ENCODE assay signal across 7 mouse cellular contexts in the genomic region with DNA sequence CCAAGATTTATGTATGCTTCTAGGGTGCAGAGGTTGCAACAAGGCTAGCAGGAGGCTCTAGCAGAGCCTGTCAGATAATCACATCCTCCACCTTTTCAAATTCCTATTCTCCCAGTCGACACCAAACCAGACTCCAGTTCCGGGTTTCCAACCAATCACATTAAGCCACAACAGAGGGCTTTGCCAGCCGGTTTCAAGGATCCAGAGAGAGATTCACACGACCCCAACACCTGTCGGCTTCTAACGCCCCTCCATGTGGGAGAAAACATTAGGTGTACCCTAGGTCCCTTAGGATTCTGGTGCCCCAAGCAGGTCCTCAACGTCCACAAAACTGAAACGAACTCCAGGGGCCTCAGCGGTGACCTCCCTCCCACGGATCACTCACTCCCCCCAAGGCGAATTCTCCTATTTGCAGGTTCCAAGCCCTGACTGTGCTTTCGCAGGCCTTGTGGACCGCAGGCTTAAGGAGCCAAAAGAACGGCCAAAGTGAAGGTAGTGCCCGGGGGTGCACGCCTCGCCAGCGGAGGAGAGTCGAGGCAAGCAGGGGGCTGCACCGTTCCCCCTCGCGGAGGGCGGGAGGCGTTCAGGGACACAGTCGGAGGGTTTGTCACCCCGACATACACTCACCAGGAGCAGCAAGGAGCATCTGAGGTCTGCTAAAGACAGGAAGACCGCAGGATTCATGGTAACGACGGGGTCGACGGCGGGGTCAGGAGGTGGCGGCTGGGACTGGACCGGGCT. TPM values are rescaled to one million over a fixed set of nuclear protein-coding genes. Genes with fewer than 3 reads are reported as not detected.
DNase-seq lines count a peak whose midpoint lies in the region; ATAC-seq and TF ChIP-seq lines count a peak whose summit lies in the region.

No protein-coding gene starts in this region.

- peak overlapping the region; percentile 90 for H3K9ac ChIP-seq in neural tube, embryonic 11.5 days (ENCODE audit: low read length)
- peak overlapping the region; percentile 92 for H3K9ac ChIP-seq in forebrain, embryonic 13.5 days

- ATAC-seq in neural tube, embryonic 11.5 days (ENCODE audit: insufficient read depth, low FRiP score, low TSS enrichment) = no peak; the same call in 1 of the 2 replicates
- 0 out of 2 replicates have a peak, but pooled peaks have one; percentile 0 for ATAC-seq in forebrain, embryonic 13.5 days

- H3K4me3 ChIP-seq in neural tube, embryonic 11.5 days (ENCODE audit: low read depth, low read length) = peak overlapping the region; percentile 94
- peak overlapping the region; percentile 96 for H3K4me3 ChIP-seq in bone marrow, adult 2 months (replicated peaks; ENCODE audit: control insufficient read depth, low read depth, low read length)
- H3K4me3 ChIP-seq in forebrain, embryonic 13.5 days = peak overlapping the region; percentile 97
- peak overlapping the region; percentile 88 for H3K4me3 ChIP-seq in macrophage (ENCODE audit: inconsistent target)

- H3K36me3 ChIP-seq in neural tube, embryonic 11.5 days (ENCODE audit: control insufficient read depth, insufficient read depth, low read length) = no peaks in the 10 kb centered on the region
- 0 out of 2 replicates have a peak, but pooled peaks cover 5% of the 10 kb centered on the region for H3K36me3 ChIP-seq in forebrain, embryonic 13.5 days (ENCODE audit: poor library complexity, severe bottlenecking)
- H3K36me3 ChIP-seq in macrophage (ENCODE audit: inconsistent target) = no peaks in the 10 kb centered on the region

- no peaks in the 10 kb centered on the region for H3K27me3 ChIP-seq in neural tube, embryonic 11.5 days (ENCODE audit: control insufficient read depth, insufficient read depth, low read length)
- H3K27me3 ChIP-seq in forebrain, embryonic 13.5 days = no peaks in the 10 kb centered on the region

- DNase-seq in neural tube, embryonic 11.5 days (ENCODE audit: low spot score) = no peak
- DNase-seq in neural tube, embryonic 10.5 days (ENCODE audit: extremely low spot score, low spot score) = no peak
- DNase-seq in large intestine, adult 2 months (ENCODE audit: low read depth, low spot score) = peak; percentile 21
- no peak for DNase-seq in spleen, postnatal 10 days (ENCODE audit: low spot score in 2 of 2)

- H3K9me3 ChIP-seq in neural tube, embryonic 11.5 days (ENCODE audit: control insufficient read depth, low read length) = no peaks in the 10 kb centered on the region
- 0 out of 2 replicates have a peak, but pooled peaks cover 3% of the 10 kb centered on the region for H3K9me3 ChIP-seq in forebrain, embryonic 13.5 days (replicated peaks)

- H3K27ac ChIP-seq in neural tube, embryonic 11.5 days (ENCODE audit: low read depth, low read length) = 0 out of 2 replicates have a peak overlapping the region, but pooled peaks have one; percentile 44
- peak overlapping the region; percentile 38; the same call in 1 of the 2 replicates for H3K27ac ChIP-seq in bone marrow, adult 2 months (ENCODE audit: control insufficient read depth, insufficient read depth, low read depth, low read length, poor library complexity)
- H3K27ac ChIP-seq in forebrain, embryonic 13.5 days = no peak overlapping the region; the same call in 1 of the 2 replicates
- H3K27ac ChIP-seq in macrophage = peak overlapping the region; percentile 54

- WGBS in neural tube, embryonic 11.5 days = under 1% methylated on average over 34 of the region's 34 CpGs
- WGBS in bone marrow, adult 2 months = under 1% methylated on average over 34 of the region's 34 CpGs
- under 1% methylated on average over 34 of the region's 34 CpGs for WGBS in forebrain, embryonic 13.5 days
- 1% methylated on average over 34 of the region's 34 CpGs for WGBS in large intestine, adult 2 months
- 1% methylated on average over 34 of the region's 34 CpGs for WGBS in macrophage (ENCODE audit: missing documents)

- peak overlapping the region; percentile 58 for H3K4me2 ChIP-seq in neural tube, embryonic 11.5 days (ENCODE audit: low read depth)
- peak overlapping the region; percentile 83 for H3K4me2 ChIP-seq in forebrain, embryonic 13.5 days

- no peak for TF ChIP-seq CTCF in bone marrow, adult 2 months (IDR thresholded peaks at IDR 0.05; ENCODE audit: control insufficient read depth, insufficient read depth, low read length)

- peaks cover 54% of the 10 kb centered on the region for H3K79me2 ChIP-seq in macrophage (ENCODE audit: inconsistent target)

- H3K4me1 ChIP-seq in neural tube, embryonic 11.5 days (ENCODE audit: control insufficient read depth, insufficient read depth, low read length) = peaks cover 8% of the 10 kb centered on the region; the same call in 1 of the 2 replicates
- no peaks in the 10 kb centered on the region for H3K4me1 ChIP-seq in bone marrow, adult 2 months (ENCODE audit: control insufficient read depth, insufficient read depth, low read length)
- H3K4me1 ChIP-seq in forebrain, embryonic 13.5 days = peaks cover 16% of the 10 kb centered on the region

- TF ChIP-seq POLR2A in bone marrow, adult 2 months (IDR thresholded peaks at IDR 0.05; ENCODE audit: borderline replicate concordance, control insufficient read depth, low read depth, low read length) = no peak

RNA-seq across cellular contexts. Expression of a gene that starts 0.4 kb away (rescaled TPM):
- polyA plus RNA-seq in neural tube, embryonic 11.5 days (2014; fragmentation: Nextera tagmentation; extraction: Ambion mirVana) = 69.8 and 70.0 TPM in 2 replicates
- polyA plus RNA-seq in bone marrow, adult 2 months (2011; ENCODE audit: insufficient read depth, insufficient read length, low replicate concordance, missing spikeins) = 26.6 and 48.0 TPM in 2 replicates
- polyA plus RNA-seq in forebrain, embryonic 13.5 days (2015; fragmentation: Nextera tagmentation; extraction: Ambion mirVana) = 60.7 and 61.9 TPM in 2 replicates
- 22.1 and 22.8 TPM in 2 replicates for polyA plus RNA-seq in large intestine, adult 2 months (2012; rRNA removed)
- 10 to 100 TPM; 15.5 to 61.4 (median 40.7) TPM for total RNA-seq in macrophage (2018; cell fraction: chromatin; rRNA removed)
- 10 to 100 TPM; 36.8 to 55.4 (median 46.4) TPM for total RNA-seq in macrophage (2018; cell fraction: cytosol; rRNA removed)
- 10 to 100 TPM; 34.6 to 69.0 (median 48.5) TPM for total RNA-seq in macrophage (2018; cell fraction: nucleus; rRNA removed)
- 45.6 to 82.2 TPM (median 52.2 TPM) in 3 replicates for polyA plus RNA-seq in macrophage (2018)

RNA-seq across cellular contexts. Expression of a gene that starts 0.6 kb away (rescaled TPM):
- polyA plus RNA-seq in neural tube, embryonic 11.5 days (2014; fragmentation: Nextera tagmentation; extraction: Ambion mirVana) = 4.3 and 6.1 TPM in 2 replicates
- polyA plus RNA-seq in bone marrow, adult 2 months (2011; ENCODE audit: insufficient read depth, insufficient read length, low replicate concordance, missing spikeins) = 1.1 and 2.7 TPM in 2 replicates
- polyA plus RNA-seq in forebrain, embryonic 13.5 days (2015; fragmentation: Nextera tagmentation; extraction: Ambion mirVana) = 7.8 and 9.5 TPM in 2 replicates
- 1.6 and 2.3 TPM in 2 replicates for polyA plus RNA-seq in large intestine, adult 2 months (2012; rRNA removed)
- total RNA-seq in macrophage (2018; cell fraction: chromatin; rRNA removed) = 10 to 100 TPM in 22 of 26 experiments, 1 to 10 TPM in 4; 3.4 to 36.3 (median 21.4) TPM
- total RNA-seq in macrophage (2018; cell fraction: cytosol; rRNA removed) = 1 to 10 TPM; 2.9 to 8.2 (median 6.3) TPM
- total RNA-seq in macrophage (2018; cell fraction: nucleus; rRNA removed) = 10 to 100 TPM in 17 of 26 experiments, 1 to 10 TPM in 9; 2.7 to 37.3 (median 14.1) TPM
- 4.5 to 6.1 TPM (median 5.4 TPM) in 3 replicates for polyA plus RNA-seq in macrophage (2018)
